Mouse (Mus musculus): ENCODE results near the gene Hfe.
"Not testable (repeated sequence)": the region's sequence is repeated elsewhere in the genome, so short reads cannot be mapped to it uniquely, and the experiment has no call there.

DNA sequence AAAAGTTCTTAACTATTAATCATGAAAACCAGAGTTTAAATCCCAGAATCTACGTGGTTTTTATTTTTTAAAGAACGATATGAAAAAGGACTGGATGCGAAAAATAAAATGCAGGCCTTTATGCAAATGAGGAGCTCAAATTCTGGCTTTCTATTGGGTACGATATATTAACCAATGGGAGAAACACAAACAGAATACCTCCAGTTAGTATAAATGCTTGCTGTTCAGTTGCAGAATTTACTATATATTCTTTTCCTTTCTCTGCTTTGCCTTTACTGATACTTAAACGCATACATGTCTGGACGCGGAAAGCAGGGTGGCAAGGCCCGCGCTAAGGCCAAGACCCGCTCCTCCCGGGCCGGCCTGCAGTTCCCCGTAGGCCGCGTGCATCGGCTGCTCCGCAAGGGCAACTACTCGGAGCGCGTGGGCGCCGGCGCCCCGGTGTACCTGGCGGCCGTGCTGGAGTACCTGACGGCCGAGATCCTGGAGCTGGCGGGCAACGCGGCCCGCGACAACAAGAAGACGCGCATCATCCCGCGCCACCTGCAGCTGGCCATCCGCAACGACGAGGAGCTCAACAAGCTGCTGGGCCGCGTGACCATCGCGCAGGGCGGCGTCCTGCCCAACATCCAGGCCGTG, 40.3 kb upstream of the Hfe start, which contains the start of gene Hist1h2ab:
- TF ChIP-seq CTCF (IDR thresholded peaks at IDR 0.05; ENCODE audit: low read depth, low read length); POLR2A (IDR thresholded peaks at IDR 0.05; ENCODE audit: borderline replicate concordance, low read depth, low read length): not testable (repeated sequence)
